Mouse (Mus musculus): Measurements from ENCODE around the gene Acp7.

The Acp7 gene

DNA sequence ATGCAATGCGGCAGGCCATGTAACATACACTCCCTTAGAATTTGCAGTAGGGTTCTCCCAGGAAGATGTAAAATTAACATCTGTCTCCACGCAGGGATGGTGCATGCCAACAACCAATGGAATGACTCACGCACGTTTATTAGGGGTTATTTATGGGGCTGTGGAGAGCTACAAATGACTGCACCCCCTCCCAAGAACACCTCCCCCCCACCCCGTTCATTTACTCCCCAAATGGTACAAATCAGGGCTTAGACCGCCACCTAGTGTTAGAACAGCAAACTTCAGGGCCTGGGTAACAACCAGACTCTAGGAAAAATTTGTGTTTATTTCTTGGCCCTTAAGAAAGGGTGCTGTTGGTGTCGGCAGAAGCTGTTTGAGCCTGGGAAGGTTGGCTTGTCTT lies 29.5 kb downstream of the Acp7 start:
- DNase-seq (ENCODE audit: low read depth, low spot score): peak; percentile 81

DNA sequence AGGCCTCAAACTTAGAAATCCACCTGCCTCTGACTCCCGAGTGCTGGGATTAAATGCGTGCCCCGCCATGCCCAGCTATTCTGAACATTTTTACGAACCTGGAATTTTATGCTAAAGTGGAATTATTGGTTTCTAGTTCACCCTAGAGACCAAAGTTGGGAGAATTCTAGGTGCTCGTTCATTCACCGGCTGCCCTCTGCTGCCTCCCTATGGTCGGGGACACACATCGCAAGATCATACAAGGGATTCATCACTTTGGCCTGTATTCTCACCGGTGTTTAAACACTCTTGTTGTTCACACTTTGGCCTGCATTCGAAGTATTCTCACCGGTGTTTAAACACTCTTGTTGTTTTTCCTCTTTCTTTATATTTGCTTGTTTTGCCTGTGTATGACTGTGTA lies 30.1 kb downstream of the Acp7 start:
- peak; percentile 86 for DNase-seq (ENCODE audit: low read depth, low spot score)

DNA sequence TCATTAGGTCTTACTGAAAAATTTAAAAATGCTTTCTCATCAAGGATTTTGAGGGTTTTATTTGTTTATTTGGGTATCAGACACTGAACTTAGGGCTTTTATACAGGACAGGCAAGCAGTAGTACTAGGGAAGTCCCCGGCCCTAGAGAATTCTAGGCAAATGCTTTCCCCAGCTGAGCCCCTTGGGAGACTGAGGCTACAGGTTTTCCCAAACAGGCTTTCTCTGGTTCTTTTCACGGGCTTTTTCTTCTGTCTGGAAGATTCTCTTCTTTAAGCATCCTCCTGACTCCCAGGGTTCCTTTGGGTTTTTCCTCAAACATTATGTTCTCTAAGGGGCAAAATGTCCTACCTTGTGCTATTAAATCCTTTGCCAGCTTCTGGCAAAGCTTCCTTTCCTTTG lies 32.2 kb downstream of the Acp7 start:
- DNase-seq (ENCODE audit: low read depth, low spot score): no peak

DNA sequence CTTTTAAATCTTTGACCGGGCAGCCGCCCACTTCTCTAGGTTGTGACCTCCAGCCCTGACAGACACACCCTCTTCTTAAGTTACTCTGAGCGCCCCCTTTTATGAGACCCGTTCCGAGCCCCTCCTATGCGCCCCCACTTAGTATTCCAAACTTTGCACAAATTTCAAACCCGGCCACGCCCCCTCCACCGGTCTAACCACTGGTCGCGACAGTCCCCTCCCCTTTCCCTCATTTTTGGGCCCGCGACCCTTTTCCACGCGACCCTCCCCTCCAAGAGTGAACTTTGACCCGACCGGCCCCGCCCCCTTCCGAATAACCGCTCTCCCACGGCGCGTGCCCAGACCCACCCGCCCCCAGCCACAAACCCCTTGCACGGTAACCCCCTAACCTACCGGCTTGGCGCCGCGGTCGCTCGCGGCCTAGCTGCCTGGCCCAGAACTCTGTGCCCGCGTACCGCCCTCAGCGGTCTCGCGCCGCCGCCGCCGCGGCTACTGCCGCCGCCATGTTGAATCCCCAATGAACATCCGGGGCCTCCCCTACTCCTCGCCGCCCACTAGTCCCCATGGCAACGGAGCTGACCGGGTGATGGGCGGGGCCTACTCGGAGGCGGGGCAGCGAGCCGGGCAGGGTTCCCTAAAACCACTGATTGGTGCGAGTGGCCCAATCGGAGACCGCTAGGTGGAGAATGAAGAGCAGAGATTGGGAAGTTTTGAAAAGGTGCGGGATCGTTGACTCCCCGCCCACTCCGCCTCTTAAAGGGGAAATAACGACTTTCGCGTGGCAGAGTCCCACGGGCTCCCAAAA lies 33.3 kb downstream of the Acp7 start, which contains the start of the genes Samd4b and Pak4:
Samd4b (minus strand) TSS at position 503 of the 805 bp plus-strand sequence.
Pak4 (minus strand) TSS at position 544 of the 805 bp plus-strand sequence.
- DNase-seq (ENCODE audit: low read depth, low spot score): peak; percentile 99

DNA sequence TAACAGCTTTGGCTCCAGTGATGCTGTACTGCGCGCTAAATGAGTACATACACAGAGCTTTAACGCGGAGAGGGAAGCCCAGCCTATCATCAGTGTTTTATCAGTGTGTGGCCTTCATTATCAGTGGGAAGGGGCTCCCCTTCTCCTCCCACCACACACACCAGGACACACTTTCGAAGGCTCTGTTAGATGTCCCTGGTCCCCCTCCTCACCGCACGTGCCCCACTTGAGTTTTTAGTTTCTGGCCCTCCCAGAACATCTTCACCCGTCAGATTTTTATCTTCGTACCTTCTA lies 33.9 kb downstream of the Acp7 start:
- DNase-seq (ENCODE audit: low read depth, low spot score): no peak

DNA sequence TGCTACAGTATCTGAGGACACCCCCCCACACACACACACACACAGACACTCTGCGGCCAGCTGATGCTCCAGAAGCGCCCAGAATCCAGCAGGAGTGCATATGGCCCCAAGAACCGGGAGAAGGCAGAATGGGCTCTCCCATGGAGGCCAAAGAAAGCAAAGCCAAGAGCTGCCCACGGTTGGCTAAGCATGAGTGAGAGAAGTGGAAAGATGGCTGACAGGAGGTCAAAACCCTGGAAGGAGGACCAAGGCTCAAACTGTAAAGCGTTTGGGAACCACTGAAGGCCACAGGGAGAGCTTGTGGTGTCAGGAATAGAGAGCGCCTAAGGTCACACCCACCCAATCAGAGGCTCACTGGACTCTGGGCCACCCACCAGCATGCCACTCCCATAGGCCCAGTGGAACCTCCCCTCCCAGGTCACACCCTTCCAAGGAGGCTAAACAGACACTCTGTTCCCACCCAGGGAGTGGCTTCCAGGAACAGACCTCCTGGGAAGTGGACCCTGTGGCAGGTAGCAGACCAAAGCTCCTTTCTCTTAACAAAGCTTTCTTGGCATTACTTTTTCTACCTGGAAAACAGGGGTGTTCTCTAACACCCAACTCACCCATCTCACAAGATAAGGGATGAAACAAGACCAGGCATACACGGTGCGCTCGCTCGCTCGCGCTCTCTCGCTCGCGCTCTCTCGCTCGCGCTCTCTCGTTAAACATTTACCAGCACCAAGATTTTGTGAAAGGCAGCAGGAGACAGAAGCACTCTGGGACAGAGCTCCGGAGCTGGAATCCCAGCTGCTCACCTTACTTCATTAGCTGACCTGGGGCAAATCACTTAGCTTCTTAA lies 34.5 kb downstream of the Acp7 start:
- DNase-seq (ENCODE audit: low read depth, low spot score): no peak

DNA sequence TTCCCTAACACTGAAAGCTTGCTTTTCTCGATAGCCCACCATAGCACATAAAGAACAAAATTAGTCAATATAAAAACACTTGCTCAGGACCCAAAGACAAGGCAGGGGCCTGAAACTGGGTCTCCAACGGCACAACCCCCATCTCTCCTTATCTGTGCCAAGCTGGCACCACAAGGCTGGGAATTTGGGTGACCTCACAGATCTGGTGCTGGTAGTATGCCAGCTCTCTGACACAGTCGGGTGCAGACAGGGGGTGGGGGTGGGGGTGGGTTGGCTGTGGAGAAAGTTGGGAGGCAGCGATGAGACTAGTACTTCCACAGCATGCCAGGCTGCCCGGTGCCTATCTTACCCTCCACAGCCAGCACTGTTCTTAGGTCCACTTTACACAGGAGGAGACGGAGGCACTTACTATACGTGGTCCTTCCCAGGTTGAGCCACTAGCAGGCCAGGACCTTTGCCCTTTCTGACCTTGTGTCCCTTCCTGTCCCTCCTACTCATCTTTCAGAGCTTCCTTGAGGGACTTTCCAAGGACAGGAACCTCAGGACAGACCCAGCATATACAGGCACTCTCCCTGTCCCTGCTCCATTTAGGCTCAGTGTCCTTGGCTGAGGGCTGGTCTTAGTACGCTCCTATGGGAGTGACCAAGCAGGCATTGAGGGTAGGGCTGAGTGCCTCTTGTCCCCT lies 35.2 kb downstream of the Acp7 start:
- DNase-seq (ENCODE audit: low read depth, low spot score): no peak

DNA sequence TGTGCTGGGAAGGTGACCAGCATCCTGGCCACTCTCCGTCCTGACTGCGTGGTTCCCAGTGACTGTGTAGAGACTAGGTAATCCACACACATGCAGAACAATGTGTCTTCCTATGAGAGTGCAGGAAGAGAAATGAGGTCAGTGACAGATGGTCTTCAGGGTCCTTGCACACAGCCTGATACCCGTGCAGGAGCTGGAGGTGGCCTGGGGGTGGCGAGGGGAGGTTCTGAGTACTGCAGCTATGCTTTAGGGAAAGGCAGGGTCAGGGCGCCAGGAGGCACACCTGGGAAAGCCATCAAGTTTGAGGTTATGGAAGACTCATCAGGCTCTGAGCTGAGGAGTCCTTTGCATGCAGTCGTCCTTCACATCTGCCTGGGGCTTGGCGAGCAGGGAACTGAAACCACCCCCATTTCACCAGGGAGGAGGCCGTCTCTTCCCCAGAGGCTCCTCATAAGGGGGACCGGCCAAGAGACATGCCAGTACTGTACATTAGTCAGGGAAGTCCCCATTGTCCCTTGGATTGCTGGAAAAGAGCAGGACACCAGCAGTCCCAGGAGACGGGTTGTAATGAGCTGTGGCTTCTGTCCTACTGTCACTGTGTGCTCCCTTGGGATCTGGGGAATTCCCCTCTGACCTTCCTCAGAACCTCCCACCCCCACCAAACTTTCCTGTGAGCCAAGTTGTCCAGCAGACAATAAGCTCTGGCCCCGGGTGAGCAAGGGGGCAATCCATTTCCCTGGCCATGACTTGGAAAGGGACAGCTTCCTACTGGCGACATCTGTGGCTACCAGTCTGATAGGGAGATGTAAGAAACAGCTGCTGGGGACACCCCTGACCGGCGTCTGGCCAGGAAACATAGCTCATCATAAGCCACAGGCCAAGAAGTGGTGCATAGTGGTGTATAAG lies 37.7 kb downstream of the Acp7 start:
- DNase-seq (ENCODE audit: low read depth, low spot score): no peak

DNA sequence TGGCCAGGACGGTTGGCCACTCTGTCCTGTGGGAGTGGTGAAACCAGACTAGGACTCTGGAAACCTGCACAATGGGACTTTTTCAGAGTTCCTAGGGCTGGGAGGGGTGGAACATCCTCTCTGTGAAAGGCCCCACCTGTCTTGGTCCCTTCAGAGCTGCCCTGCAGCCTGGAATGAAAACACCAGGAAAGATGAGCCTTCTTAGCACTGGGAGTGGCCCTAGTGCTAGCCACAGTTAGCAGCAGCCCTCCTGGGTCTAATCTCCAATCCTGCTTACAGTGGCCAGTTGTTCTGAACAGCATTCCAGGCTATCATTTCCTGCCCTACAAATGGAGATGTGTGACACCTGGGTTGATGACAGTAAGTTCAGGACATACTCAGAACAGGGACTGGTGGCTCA lies 39.3 kb downstream of the Acp7 start:
- no peak for DNase-seq (ENCODE audit: low read depth, low spot score)

DNA sequence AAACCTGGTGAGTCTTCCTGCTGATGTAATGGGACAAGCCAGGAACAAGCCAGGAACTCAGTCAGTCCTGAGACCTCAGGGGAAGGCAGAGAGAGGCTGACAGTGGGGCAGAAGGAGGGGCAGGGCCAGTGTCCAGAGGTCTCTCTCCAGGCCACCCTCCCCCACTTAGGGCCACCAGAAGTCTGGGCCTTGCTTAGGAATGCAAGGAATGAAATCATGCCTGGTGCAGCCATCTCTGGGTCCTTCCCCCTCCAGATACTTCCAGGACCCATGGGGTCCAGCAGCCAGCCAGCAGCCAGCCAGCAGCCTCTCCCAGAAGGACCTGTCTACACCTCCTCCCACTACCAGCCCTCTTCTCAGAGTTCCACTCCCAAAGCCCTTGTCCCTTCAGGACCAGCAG lies 43.5 kb downstream of the Acp7 start:
- no peak for DNase-seq (ENCODE audit: low read depth, low spot score)

DNA sequence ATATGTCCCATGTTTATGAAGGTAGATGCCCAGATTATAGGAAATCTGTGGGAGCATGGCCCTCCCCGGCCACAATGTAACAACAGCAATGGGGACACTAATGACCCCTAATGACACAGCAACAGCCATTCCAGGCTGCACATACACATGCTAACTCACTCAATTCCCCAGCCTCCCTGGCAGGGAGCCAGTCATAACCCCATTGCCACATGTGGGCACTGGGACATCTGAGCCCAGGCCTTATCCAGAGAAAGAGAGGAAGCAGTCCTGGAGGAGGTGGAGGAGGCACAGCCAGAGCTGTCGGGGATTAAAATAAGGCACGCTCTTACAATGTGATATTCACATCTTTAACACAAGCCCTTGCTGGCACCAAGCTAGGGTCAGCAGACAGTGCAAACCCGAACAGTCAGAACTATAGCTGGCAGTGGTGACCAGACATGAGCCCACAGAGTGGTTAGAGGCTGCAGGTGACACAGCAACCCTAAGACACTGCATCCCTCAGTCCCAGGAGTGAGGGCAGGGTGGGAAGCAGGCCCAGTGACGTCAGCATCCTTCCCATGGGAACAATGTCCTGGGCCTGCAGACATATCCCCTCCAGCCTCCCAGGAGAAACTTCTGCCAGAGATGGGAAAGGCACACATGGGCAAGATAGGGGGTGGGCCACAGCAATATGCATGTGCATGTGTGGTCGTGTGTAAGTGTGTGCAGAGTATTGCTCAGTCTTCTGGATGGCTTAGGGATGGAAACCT lies 44.3 kb downstream of the Acp7 start:
- no peak for DNase-seq (ENCODE audit: low read depth, low spot score)

DNA sequence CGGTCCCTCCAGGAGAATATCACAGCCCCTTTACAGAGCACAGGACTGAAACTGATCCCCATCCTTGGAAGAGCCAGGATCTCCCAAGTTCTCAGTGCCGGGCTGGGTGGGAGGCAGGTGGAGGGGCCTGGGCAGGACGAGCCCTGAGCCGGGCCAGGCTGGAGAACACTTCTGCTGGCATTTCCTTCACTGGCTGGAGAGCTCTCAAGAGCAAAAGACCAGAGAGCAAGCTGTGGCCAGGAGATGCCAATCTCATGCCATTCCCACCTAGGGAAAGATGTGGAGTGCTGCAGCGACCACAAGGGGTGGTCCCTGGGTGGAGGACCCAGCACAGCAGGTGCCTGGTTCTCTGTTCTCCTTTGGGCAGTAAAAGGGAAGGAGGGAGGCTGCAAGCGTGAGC lies 46.1 kb downstream of the Acp7 start:
- DNase-seq (ENCODE audit: low read depth, low spot score): no peak

DNA sequence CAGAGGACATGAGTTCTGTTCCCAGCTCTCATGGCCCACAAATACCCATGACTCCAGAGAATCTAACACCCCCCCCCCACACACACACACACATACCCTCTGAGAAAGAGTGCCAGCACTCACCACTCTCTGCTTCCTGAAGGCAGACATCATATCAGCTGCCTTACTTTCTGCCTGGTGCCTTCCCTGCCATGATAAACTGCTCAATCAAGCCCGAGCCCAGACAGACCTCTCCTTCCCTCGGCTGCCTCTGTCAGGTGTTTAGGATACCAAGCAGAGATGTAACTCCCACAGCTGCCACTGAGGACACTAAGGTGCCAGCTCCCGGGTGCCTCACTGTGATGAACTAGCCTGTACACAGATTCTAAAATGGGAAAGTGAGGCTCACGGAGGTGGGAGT lies 46.7 kb downstream of the Acp7 start:
- no peak for DNase-seq (ENCODE audit: low read depth, low spot score)

DNA sequence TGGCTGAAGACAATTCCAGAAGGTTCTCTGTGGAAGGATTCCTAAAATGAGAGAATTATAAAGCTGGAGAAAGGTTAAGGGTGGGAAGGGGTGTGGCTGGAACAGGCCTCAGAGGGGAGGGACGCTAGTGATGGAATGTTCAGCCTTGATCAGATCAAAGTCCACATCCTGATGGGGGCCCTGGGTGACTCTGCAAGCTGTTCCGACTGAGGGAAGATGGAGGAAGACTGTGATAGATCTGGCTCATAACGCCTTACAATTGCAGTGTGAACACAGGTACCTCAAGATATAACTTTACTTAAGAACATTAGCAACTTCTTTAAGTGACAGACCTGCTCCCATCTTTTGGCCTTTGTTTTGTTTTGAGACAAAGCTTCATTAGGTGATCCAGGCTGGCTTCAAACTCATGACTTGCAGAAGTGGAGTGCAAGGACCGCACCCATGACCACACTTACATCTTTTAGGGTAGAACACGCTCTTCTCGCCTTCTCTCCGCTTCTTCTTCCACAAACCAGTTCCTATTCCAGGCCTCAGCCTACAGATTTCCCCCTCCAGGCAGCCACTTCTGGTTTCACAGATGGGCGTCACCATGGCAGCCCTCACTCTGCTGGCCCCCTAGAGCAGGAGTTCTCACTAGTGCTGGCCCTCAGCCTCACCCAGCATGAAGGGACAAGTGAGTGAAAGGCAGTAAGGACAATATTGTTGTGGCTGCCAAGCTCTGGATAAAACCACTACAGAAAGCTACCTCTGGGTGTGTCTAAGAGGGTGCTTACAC lies 47.4 kb downstream of the Acp7 start:
- no peak for DNase-seq (ENCODE audit: low read depth, low spot score)

DNA sequence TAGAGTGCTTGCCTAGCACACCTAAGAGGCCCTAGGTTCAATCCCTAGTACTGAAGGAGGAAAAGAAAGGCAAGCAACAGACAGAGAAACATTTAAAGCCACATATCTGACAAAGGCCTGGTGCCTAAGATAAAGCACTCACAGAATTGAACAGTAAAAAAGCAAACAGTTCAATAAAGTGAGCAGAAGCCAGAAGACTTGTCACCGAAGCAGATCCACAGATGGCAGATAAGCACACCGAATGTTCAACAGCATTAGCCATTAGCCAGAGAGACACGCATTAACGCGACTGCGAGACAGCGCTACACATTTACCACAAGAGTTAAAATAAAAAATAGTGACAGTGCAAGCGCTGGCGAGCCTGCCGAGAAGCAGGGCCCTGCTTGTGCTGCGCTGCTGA lies 48.3 kb downstream of the Acp7 start:
- no peak for DNase-seq (ENCODE audit: low read depth, low spot score)

DNA sequence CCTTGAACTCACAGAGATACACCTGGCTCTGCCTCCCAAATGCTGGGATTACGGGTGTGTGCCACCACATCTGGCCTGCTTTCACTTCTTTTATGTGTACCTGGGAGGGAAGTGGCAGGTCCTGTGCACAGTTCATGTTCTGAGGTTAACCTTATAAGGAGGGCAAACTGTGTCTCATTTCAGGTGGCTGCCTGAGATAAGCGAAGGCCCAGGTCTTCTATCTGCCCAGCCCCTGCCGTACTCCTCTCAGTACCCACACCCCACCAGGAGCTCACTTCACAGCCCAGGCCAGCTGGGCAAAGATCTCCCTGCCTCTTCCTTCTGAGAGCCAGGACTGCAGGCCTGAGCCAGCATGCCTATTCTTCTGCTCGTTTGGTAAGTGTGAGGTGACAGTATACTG lies 49.4 kb downstream of the Acp7 start:
- no peak for DNase-seq (ENCODE audit: low read depth, low spot score)

DNA sequence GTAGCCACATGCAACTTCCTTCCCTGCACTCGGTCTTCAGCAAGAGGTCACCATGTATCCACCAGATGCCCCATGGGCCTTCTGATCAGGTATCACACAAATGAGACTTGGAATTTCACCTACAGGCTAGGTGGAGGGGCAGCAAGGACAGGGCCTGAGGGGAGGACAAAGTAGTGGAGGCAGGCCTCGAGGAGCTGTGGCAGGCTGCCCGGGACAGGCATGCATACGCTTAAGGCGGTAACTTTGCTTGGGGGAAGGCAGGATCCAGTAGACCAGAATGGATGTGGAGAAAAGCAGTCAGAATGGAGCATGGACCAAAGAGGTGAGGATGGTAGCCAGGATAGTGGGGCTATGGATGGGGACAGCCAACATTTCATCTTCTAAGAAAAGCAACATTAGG lies 51.3 kb downstream of the Acp7 start:
- no peak for DNase-seq (ENCODE audit: low read depth, low spot score)

DNA sequence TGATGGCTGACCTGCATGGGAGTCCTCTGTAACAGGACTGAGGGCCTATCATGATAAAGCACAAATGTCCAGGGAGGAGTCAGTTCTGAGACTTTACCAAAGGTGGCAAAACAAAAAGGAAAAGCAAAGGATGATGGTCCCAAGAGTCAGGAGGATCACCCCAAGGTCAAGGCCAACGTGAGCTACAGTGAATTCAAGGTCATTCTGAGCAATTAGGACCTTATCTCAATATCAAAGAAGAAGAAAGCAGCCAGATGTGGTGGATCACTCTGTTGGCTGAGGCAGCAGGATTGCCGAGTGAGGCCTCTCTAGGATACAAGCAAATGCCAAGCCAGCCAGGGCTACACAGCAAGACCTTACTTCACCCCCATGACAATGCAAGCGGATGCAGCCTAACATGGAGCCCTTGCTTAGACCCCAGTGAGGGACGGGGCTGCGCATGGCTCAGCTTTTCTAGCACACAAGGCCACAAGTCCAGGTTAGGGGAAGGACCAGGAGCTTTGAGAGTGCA lies 52.5 kb downstream of the Acp7 start:
- DNase-seq (ENCODE audit: low read depth, low spot score): no peak

DNA sequence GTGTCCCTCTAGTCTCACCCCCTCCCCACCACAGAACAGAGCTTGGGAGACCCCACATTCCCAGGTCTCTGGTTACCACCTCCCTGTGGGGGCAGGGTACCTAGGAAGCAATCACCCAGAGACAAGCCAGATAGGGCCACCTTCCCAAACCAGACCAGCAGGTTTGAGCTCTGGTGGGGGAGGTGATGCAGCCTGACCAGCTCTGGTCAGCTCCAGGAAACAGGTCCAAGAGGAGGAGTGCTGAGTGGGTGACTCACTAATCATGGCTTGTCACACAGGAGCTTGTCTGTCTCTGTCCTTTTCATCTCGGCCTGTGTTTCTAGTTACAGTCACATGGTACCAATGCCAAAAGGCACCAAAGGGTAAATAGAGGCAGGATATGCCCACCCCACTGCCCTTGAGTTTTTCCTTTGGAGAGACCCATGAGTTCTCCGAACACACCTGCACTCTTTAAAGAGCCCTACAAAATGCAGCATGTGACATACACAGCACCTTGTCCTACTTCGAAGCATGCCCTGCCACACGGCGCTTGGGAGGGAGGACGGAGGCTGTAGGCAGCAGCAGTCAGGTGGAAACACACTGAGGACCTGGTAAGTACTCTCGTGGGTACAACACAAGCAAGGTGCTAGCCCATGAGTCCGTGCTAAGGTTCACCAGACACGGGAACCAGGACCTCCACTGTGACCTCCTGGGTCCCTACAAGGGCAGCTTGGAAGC lies 53.1 kb downstream of the Acp7 start:
- no peak for DNase-seq (ENCODE audit: low read depth, low spot score)
